Mouse (Mus musculus) stomach, embryonic 14.5 days (tissue): ENCODE measurements at regions not wholly inside any gene's neighbourhood (a gene's known extent, or its start where the extent isn't known, plus 50 kb on each side); places are given as distances from the start of the nearest gene placed in this dataset.

Experiments used
- ATAC-seq: fragments of 200-750 bp; cut with Nextera tagmentation; 2 replicates; pipeline ENCODE4 v1.8.0; 2017; ENCODE audit warnings: low read depth, moderate TSS enrichment; ENCODE audit not compliant: insufficient number of reproducible peaks, insufficient read depth, low FRiP score
- H3K27ac ChIP-seq: fragments of 300-500 bp; sonication (generic); 2 replicates; pipeline ENCODE4 v1.5.1; 2014; ENCODE audit warnings: mild to moderate bottlenecking, low read length, moderate library complexity, mixed read lengths
- H3K27me3 ChIP-seq: fragments of 300-500 bp; sonication (generic); 2 replicates; pipeline ENCODE4 v1.6.1; 2014; ENCODE audit warnings: low read length, control low read depth, mixed read lengths; ENCODE audit not compliant: control insufficient read depth, insufficient read depth
- H3K36me3 ChIP-seq: fragments of 300-500 bp; sonication (generic); 2 replicates; pipeline ENCODE4 v1.6.1; 2014; ENCODE audit warnings: mild to moderate bottlenecking, control low read depth, low read length, moderate library complexity, mixed read lengths; ENCODE audit not compliant: control insufficient read depth, insufficient read depth
- H3K4me1 ChIP-seq: fragments of 300-500 bp; sonication (generic); 2 replicates; pipeline ENCODE4 v1.6.1; 2014; ENCODE audit warnings: low read length, control low read depth, mixed read lengths; ENCODE audit not compliant: control insufficient read depth, insufficient read depth
- H3K4me2 ChIP-seq: fragments of 300-500 bp; sonication (generic); replicated peaks from 2 replicates; pipeline ENCODE4 v1.6.1; 2014; ENCODE audit warnings: low read depth, low read length, control low read depth
- H3K4me3 ChIP-seq: fragments of 300-500 bp; sonication (generic); 2 replicates; pipeline ENCODE4 v1.5.1; 2014; ENCODE audit warnings: low read depth, low read length, control low read depth
- H3K9ac ChIP-seq: fragments of 300-500 bp; sonication (generic); replicated peaks from 2 replicates; pipeline ENCODE4 v1.6.1; 2014; ENCODE audit warnings: low read depth, mild to moderate bottlenecking, control low read depth, low read length, moderate library complexity, mixed read lengths
- H3K9me3 ChIP-seq: fragments of 300-500 bp; sonication (generic); 2 replicates; pipeline ENCODE4 v1.6.1; 2016; ENCODE audit warnings: low read depth, low read length, control low read depth; ENCODE audit not compliant: control insufficient read depth
- WGBS: fragments of 180-500 bp; shearing (Covaris S2); extraction: QIAGEN DNeasy Blood & Tissue Kit; methylation state at CpG from one replicate; pipeline ENCODE4 v1.1.7; 2014; 5-methylcytosine and 5-hydroxymethylcytosine counted together

DNA sequence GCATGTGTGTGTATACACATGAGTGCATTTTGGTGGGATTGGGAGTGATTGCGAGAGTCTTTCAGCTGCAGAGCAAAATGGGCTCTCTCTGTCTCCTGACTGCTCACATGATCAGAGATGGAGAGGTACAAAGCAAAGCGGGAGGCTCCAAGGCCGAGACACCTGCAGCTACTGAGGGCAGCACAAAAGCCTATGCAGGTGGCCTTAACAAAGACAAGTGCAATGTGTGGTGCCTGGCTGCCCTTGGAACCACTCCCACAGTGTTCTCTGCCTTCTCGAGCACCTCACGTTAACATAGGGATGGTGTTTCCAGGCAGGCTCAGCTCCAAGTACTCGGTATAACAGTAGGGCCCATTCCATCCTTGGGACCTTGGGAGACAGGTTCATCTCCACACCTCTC, 539.3 kb downstream of the Med13l start:
- no peak overlapping the region for H3K4me2 ChIP-seq
- H3K9ac ChIP-seq = no peak overlapping the region
- H3K36me3 ChIP-seq = no peaks in the 10 kb centered on the region
- no peaks in the 10 kb centered on the region for H3K9me3 ChIP-seq
- no peak for ATAC-seq
- H3K27ac ChIP-seq = no peak overlapping the region
- 0 out of 2 replicates have a peak, but pooled peaks cover 4% of the 10 kb centered on the region for H3K4me1 ChIP-seq
- H3K27me3 ChIP-seq = no peaks in the 10 kb centered on the region
- 65% methylated on average over 6 of the region's 6 CpGs for WGBS
- no peak overlapping the region for H3K4me3 ChIP-seq

DNA sequence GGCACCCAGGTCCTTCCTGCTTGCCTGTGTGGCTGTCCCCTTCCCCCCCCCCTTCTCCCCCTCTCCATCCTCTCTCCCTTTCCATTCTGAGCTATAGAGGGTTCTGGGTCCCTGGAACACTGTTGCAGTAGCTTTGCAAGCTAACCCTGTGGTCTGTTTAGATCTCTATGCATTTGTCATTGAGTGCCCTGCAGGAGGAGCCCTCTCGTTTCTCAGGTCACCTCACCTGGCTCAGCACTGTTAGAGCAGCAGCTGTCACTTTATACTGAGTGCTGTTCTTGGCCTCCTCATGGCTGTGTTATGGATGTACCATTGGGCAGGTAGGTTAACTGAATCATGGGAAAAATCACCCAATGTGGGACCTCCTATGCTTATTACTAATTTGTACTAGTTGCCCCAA, 543.0 kb downstream of the Med13l start:
- Histone ChIP-seq H3K4me3 (no peak overlapping the region), H3K9ac (no peak overlapping the region), H3K36me3 (no peaks in the 10 kb centered on the region), H3K4me1 (no peaks in the 10 kb centered on the region), H3K9me3 (no peaks in the 10 kb centered on the region), H3K27me3 (no peaks in the 10 kb centered on the region), H3K4me2 (no peak overlapping the region), H3K27ac (no peak overlapping the region)
- ATAC-seq = no peak
- WGBS = 39% methylated on average over 1 of the region's 1 CpGs

DNA sequence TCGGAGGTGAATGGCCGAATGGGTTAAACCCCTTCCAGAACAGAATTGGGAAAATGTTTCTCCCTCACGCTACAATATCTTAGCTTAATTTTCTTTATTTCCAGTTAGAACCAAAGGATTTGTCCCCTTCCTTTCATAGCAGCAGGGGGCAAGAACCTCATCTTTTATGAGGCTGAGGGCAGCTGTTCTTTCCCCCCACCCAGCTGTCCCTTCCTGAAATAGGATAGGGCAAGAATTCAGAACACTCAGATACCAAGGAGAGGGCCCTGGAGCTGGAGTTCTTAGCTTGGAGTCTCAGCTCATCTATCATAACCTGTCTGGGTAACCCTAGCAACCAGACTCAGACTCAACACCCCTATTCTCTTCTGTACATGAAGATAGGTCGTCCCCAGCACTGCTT, 547.4 kb downstream of the Med13l start:
- no peak overlapping the region for H3K4me2 ChIP-seq
- no peak overlapping the region for H3K4me3 ChIP-seq
- H3K9me3 ChIP-seq = no peaks in the 10 kb centered on the region
- H3K9ac ChIP-seq = no peak overlapping the region
- H3K4me1 ChIP-seq = peaks cover 8% of the 10 kb centered on the region
- no peak for ATAC-seq
- no peak overlapping the region for H3K27ac ChIP-seq
- H3K36me3 ChIP-seq = no peaks in the 10 kb centered on the region
- no peaks in the 10 kb centered on the region for H3K27me3 ChIP-seq
- WGBS = 68% methylated on average over 4 of the region's 4 CpGs

DNA sequence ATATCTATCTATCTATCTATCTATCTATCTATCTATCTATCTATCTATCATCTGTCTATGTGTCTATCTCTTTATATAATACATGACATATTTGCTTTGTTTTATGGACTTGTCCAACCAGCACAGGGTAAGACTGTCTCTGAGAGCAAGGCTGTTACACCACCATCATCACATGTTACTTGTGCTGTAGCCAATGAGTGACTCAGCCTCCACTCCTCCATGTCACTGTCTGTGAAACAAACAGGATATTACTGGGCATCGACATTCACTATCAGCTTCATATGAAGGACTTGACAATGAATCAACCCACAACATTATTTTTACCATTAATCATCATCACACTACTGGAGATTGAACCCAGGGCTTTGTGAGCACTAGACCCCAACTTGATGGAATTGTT, 549.0 kb downstream of the Med13l start:
- Histone ChIP-seq H3K4me1 (peaks cover 8% of the 10 kb centered on the region), H3K4me3 (no peak overlapping the region), H3K36me3 (no peaks in the 10 kb centered on the region), H3K4me2 (no peak overlapping the region), H3K9me3 (no peaks in the 10 kb centered on the region), H3K27me3 (no peaks in the 10 kb centered on the region), H3K9ac (no peak overlapping the region), H3K27ac (no peak overlapping the region)
- no peak for ATAC-seq
- 85% methylated on average over 1 of the region's 1 CpGs for WGBS

DNA sequence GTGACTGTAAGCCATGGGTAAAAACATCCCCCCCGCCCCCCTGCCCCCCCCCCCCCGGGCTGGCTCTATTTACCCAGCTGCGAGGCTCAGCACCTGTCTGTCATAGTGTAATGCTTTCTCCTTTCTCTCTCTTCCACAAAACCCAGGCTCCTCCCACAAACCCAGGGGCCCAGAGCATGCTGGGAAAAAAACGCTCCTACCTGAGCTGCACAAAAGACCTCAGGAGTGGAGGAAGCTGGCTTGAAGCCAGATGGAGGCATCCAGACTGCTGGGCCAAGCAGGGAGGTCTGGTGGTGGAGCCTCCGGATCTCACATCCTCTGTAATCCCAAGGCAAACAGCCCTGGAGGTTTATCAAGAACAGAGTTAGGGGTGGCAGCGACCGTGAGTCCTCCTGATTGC, 553.6 kb downstream of the Med13l start:
- Histone ChIP-seq H3K9me3 (no peaks in the 10 kb centered on the region), H3K27ac (no peak overlapping the region), H3K27me3 (no peaks in the 10 kb centered on the region), H3K9ac (no peak overlapping the region), H3K36me3 (no peaks in the 10 kb centered on the region), H3K4me1 (peaks cover 8% of the 10 kb centered on the region), H3K4me2 (no peak overlapping the region), H3K4me3 (no peak overlapping the region)
- 38% methylated on average over 7 of the region's 7 CpGs for WGBS
- peak; percentile 82 for ATAC-seq

DNA sequence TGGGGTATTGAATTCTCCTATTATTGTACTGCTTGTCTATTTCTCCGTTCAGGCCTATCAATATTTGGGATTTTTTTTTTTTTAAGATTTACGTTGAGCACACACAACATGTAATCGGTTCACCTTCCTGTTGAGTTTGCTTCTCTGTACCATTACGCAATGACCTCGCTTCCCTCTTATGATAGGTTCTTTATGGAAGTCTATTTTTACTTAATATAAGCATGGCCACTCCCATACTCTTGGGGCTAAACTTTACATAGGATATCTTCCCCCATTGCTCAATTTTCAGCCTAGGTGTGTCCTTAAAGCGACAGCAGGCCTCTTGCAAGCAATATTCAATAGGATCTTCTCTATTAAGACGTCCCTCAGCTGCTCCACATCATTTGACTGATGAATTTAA, 544.7 kb upstream of the Tbx3 start:
- WGBS = 78% methylated on average over 7 of the region's 7 CpGs
- ATAC-seq = no peak
- Histone ChIP-seq H3K36me3 (no peaks in the 10 kb centered on the region), H3K9me3 (no peaks in the 10 kb centered on the region), H3K9ac (no peak overlapping the region), H3K27ac (no peak overlapping the region), H3K4me2 (no peak overlapping the region; the same call in 1 of the 2 replicates), H3K4me1 (no peaks in the 10 kb centered on the region), H3K27me3 (no peaks in the 10 kb centered on the region), H3K4me3 (no peak overlapping the region)

DNA sequence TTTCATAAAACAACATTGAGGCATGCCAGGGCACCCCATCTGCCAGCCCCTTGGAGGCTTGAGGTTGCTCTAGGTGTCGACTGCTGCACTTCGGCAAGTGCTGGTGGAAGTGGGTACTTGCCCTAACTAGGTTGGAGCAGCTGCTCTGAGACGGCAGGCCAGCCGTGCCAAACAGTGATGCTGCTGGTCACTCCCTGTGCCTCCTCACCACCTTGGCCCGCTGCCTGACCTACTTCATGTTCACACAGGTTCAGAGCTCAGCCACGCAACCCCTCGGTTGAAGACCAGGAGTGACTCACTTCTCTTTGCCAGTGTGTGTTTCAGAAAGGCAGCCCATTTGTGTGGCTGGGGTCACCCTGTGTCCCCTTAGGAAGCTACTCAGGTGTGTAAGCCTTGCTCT, 540.3 kb upstream of the Tbx3 start:
- H3K4me3 ChIP-seq = no peak overlapping the region
- H3K36me3 ChIP-seq = no peaks in the 10 kb centered on the region
- H3K4me2 ChIP-seq = no peak overlapping the region
- H3K9ac ChIP-seq = no peak overlapping the region
- H3K4me1 ChIP-seq = no peaks in the 10 kb centered on the region
- WGBS = 92% methylated on average over 7 of the region's 7 CpGs
- H3K27ac ChIP-seq = no peak overlapping the region
- no peak for ATAC-seq
- no peaks in the 10 kb centered on the region for H3K9me3 ChIP-seq
- H3K27me3 ChIP-seq = no peaks in the 10 kb centered on the region

DNA sequence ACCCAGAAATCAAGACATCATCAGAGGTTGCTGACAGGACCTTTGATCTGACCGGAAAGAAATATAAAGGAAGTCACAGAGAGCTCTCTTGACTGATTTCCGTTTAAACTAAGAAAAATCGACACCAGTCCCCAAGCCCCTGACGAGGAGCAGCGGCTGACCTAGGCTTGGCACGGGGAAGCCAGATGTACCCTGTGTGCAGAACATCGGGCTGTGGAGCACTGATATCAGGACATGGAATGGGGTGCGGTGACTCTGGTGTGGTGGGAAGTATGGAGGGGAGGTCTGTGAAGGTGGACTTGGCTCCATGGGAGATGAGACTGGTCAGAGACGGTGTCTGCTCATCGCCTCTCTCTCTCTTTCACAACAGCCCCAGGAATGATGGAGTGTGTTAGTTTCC, 539.0 kb upstream of the Tbx3 start:
- Histone ChIP-seq H3K27ac (no peak overlapping the region), H3K4me3 (no peak overlapping the region), H3K4me1 (no peaks in the 10 kb centered on the region), H3K9ac (no peak overlapping the region), H3K27me3 (no peaks in the 10 kb centered on the region), H3K4me2 (no peak overlapping the region), H3K9me3 (no peaks in the 10 kb centered on the region), H3K36me3 (no peaks in the 10 kb centered on the region)
- no peak for ATAC-seq
- 45% methylated on average over 10 of the region's 10 CpGs for WGBS

DNA sequence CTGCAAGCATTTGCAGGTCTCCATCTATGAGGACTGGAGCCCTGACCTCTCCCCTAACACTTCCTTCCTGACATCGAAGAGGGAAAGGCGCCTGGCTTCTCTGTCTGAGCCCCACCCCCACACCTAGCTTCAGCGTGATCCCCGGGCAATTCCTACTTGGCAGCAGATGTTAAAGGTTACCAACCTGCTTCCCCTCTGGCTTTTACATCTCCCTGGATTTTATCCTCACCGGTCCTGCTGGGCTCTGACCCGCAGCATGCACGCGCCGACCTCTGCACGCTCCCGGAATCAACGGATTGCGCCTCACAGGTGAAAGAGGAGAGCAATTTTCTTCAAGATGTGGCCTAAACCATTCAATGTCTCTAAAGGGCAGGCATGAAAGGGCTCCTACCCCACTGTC, 537.1 kb upstream of the Tbx3 start:
- Histone ChIP-seq H3K9me3 (no peaks in the 10 kb centered on the region), H3K4me2 (no peak overlapping the region), H3K4me1 (peaks cover 10% of the 10 kb centered on the region), H3K36me3 (no peaks in the 10 kb centered on the region), H3K27me3 (no peaks in the 10 kb centered on the region), H3K4me3 (no peak overlapping the region), H3K9ac (no peak overlapping the region), H3K27ac (no peak overlapping the region)
- no peak for ATAC-seq
- 49% methylated on average over 13 of the region's 13 CpGs for WGBS
